Mouse (Mus musculus) right cerebral cortex, postnatal 14 days (tissue): ENCODE measurements around the gene Msi1.

Source experiments
- DNase-seq: peaks from one replicate; pipeline ENCODE4 v3.0.0; 2022

Gene Msi1

GRCm38 (mm10) chr5:115429359-115430186, at the start of gene Msi1:
TSS of gene Msi1 (plus strand) at chr5:115429599.
- DNase-seq, result peak; percentile 39

- no peak for DNase-seq
These were observed 37.5 kb upstream of the Msi1 start for GRCm38 (mm10) chr5:115391935-115392334.

- DNase-seq, result no peak
These were observed 36.4 kb upstream of the Msi1 start for GRCm38 (mm10) chr5:115392969-115393368.

- DNase-seq, result no peak
These were observed 35.2 kb upstream of the Msi1 start for GRCm38 (mm10) chr5:115394223-115394622.

- no peak for DNase-seq
These were observed 34.6 kb upstream of the Msi1 start for GRCm38 (mm10) chr5:115394836-115395235.

GRCm38 (mm10) chr5:115396654-115397053, 32.7 kb upstream of the Msi1 start:
- no peak for DNase-seq

GRCm38 (mm10) chr5:115397839-115398780, 31.3 kb upstream of the Msi1 start:
- peak; percentile 65 for DNase-seq

- no peak for DNase-seq
These were observed 27.3 kb upstream of the Msi1 start for GRCm38 (mm10) chr5:115402063-115402462.

- no peak for DNase-seq
These were observed 25.8 kb upstream of the Msi1 start for GRCm38 (mm10) chr5:115403436-115404140.

- no peak for DNase-seq
These were observed 25.1 kb upstream of the Msi1 start for GRCm38 (mm10) chr5:115404241-115404794.

- no peak for DNase-seq
These were observed 24.2 kb upstream of the Msi1 start for GRCm38 (mm10) chr5:115405205-115405604.

GRCm38 (mm10) chr5:115408110-115408509, 21.3 kb upstream of the Msi1 start:
- DNase-seq, result no peak

- no peak for DNase-seq
These were observed 14.0 kb upstream of the Msi1 start for GRCm38 (mm10) chr5:115415111-115416085.

- DNase-seq, result no peak
These were observed 504 bp upstream of the Msi1 start for GRCm38 (mm10) chr5:115428831-115429358.

- DNase-seq, result no peak
These were observed 975 bp downstream of the Msi1 start for GRCm38 (mm10) chr5:115430187-115430960.

- DNase-seq, result no peak
These were observed 1.9 kb downstream of the Msi1 start for GRCm38 (mm10) chr5:115431061-115431897.

GRCm38 (mm10) chr5:115431898-115432259, 2.5 kb downstream of the Msi1 start:
- no peak for DNase-seq

- no peak for DNase-seq
These were observed 3.0 kb downstream of the Msi1 start for GRCm38 (mm10) chr5:115432395-115432794.

- DNase-seq, result no peak
These were observed 3.8 kb downstream of the Msi1 start for GRCm38 (mm10) chr5:115433191-115433590.
